Mouse (Mus musculus) MEL-GATA-1-ER (cell line): ENCODE data around the gene Xpot.

Source experiments
- DNase-seq: peaks from one replicate; pipeline ENCODE4 v3.0.0-alpha.2; 2012; ENCODE audit warnings: low read depth; ENCODE audit errors: extremely low read depth

The Xpot gene

GRCm38 (mm10) chr10:121622431-121622830 is 3.7 kb downstream of the Xpot start:
- no peak for DNase-seq

GRCm38 (mm10) chr10:121615935-121616334 is 10.2 kb downstream of the Xpot start:
- no peak for DNase-seq

- DNase-seq = no peak
Measured at GRCm38 (mm10) chr10:121615146-121615870, 10.8 kb downstream of the Xpot start.

GRCm38 (mm10) chr10:121613570-121613969 is 12.6 kb downstream of the Xpot start:
- no peak for DNase-seq

- no peak for DNase-seq
Measured at GRCm38 (mm10) chr10:121612448-121612847, 13.7 kb downstream of the Xpot start.

- DNase-seq = no peak
Measured at GRCm38 (mm10) chr10:121611587-121611986, 14.5 kb downstream of the Xpot start.

GRCm38 (mm10) chr10:121608177-121608576 is 18.0 kb downstream of the Xpot start:
- DNase-seq = no peak

GRCm38 (mm10) chr10:121604632-121605344 is 21.3 kb downstream of the Xpot start:
- no peak for DNase-seq

- DNase-seq = no peak
Measured at GRCm38 (mm10) chr10:121603556-121603955, 22.6 kb downstream of the Xpot start.

GRCm38 (mm10) chr10:121601272-121601671 is 24.9 kb downstream of the Xpot start:
- DNase-seq = no peak

- DNase-seq = no peak
Measured at GRCm38 (mm10) chr10:121596580-121596979, 29.6 kb downstream of the Xpot start.

GRCm38 (mm10) chr10:121591106-121591505 is 35.0 kb downstream of the Xpot start:
- no peak for DNase-seq

- DNase-seq = no peak
Measured at GRCm38 (mm10) chr10:121587371-121587840, 38.7 kb downstream of the Xpot start.

GRCm38 (mm10) chr10:121586675-121587370 is 39.3 kb downstream of the Xpot start, which contains the start of gene Tbk1:
TSS of gene Tbk1 (minus strand) at chr10:121586787.
- DNase-seq = peak; percentile 44

GRCm38 (mm10) chr10:121585791-121586642 is 40.1 kb downstream of the Xpot start:
- DNase-seq = peak; percentile 38

GRCm38 (mm10) chr10:121585056-121585790 is 40.9 kb downstream of the Xpot start:
- peak; percentile 28 for DNase-seq

- no peak for DNase-seq
Measured at GRCm38 (mm10) chr10:121584033-121584432, 42.1 kb downstream of the Xpot start.

- no peak for DNase-seq
Measured at GRCm38 (mm10) chr10:121583016-121583415, 43.1 kb downstream of the Xpot start.

- DNase-seq = no peak
Measured at GRCm38 (mm10) chr10:121582287-121582686, 43.8 kb downstream of the Xpot start.

- no peak for DNase-seq
Measured at GRCm38 (mm10) chr10:121581405-121581804, 44.7 kb downstream of the Xpot start.
